Mouse (Mus musculus) thymus, adult 2 months (tissue): ENCODE results near the gene Stx12.

Experiments used
- CTCF ChIP-seq: fragments of 200-500 bp; IDR thresholded peaks from 2 replicates; pipeline ENCODE4 v1.5.1; 2012; ENCODE audit warnings: mild to moderate bottlenecking, control low read depth, low read length, moderate library complexity, borderline replicate concordance; ENCODE audit not compliant: control insufficient read depth, poor library complexity, insufficient read depth; ENCODE audit errors: extremely low read depth
- POLR2A ChIP-seq: fragments of 200-500 bp; IDR thresholded peaks from 2 replicates; pipeline ENCODE4 v1.6.1; 2012; ENCODE audit warnings: mild to moderate bottlenecking, low read length, control low read depth, moderate library complexity; ENCODE audit not compliant: control insufficient read depth, poor library complexity, insufficient read depth; ENCODE audit errors: extremely low read depth

GRCm38 (mm10) chr4:132807771-132808641 is 76.3 kb downstream of the Stx12 start:
- TF ChIP-seq CTCF, result no peak
- no peak for TF ChIP-seq POLR2A
